Mouse (Mus musculus) retina, embryonic 14.5 days (tissue): ENCODE results near the gene Psme4.
"Not testable (repeated sequence)": the region's sequence is repeated elsewhere in the genome, so short reads cannot be mapped to it uniquely, and the experiment has no call there.

Source experiments
- DNase-seq: peaks from one replicate; pipeline ENCODE4 v3.0.0-alpha.2; 2015; ENCODE audit warnings: low spot score

Psme4 gene

GRCm38 (mm10) chr11:30771267-30771903, at the start of gene Psme4:
Gene Psme4 (plus strand): TSS chr11:30771726.
- peak; percentile 93 for DNase-seq

GRCm38 (mm10) chr11:30723438-30723837, 48.1 kb upstream of the Psme4 start:
- no peak for DNase-seq

GRCm38 (mm10) chr11:30730721-30731120, 40.8 kb upstream of the Psme4 start:
- DNase-seq, result no peak

GRCm38 (mm10) chr11:30733376-30733775, 38.1 kb upstream of the Psme4 start:
- DNase-seq, result no peak

GRCm38 (mm10) chr11:30743991-30744390, 27.5 kb upstream of the Psme4 start:
- DNase-seq, result no peak

- DNase-seq, result no peak
These were observed 22.6 kb upstream of the Psme4 start for GRCm38 (mm10) chr11:30748938-30749337.

GRCm38 (mm10) chr11:30749587-30749986, 21.9 kb upstream of the Psme4 start:
- DNase-seq, result no peak

GRCm38 (mm10) chr11:30750039-30750823, 21.3 kb upstream of the Psme4 start:
- peak; percentile 32 for DNase-seq

GRCm38 (mm10) chr11:30752956-30753355, 18.6 kb upstream of the Psme4 start:
- DNase-seq, result no peak

GRCm38 (mm10) chr11:30754486-30754854, 17.1 kb upstream of the Psme4 start:
- not testable (repeated sequence) for DNase-seq

GRCm38 (mm10) chr11:30754855-30755530, 16.5 kb upstream of the Psme4 start:
- peak; percentile 57 for DNase-seq

- DNase-seq, result no peak
These were observed 10.1 kb upstream of the Psme4 start for GRCm38 (mm10) chr11:30761381-30761780.

- no peak for DNase-seq
These were observed 9.6 kb upstream of the Psme4 start for GRCm38 (mm10) chr11:30761891-30762290.

- DNase-seq, result no peak
These were observed 6.5 kb upstream of the Psme4 start for GRCm38 (mm10) chr11:30765076-30765475.

- DNase-seq, result no peak
These were observed 709 bp upstream of the Psme4 start for GRCm38 (mm10) chr11:30770817-30771216.

- peak; percentile 69 for DNase-seq
These were observed 517 bp downstream of the Psme4 start for GRCm38 (mm10) chr11:30771904-30772581.

GRCm38 (mm10) chr11:30772777-30773417, 1.4 kb downstream of the Psme4 start:
- peak; percentile 22 for DNase-seq

- no peak for DNase-seq
These were observed 3.1 kb downstream of the Psme4 start for GRCm38 (mm10) chr11:30774638-30775037.

- DNase-seq, result no peak
These were observed 6.0 kb downstream of the Psme4 start for GRCm38 (mm10) chr11:30777498-30777897.

GRCm38 (mm10) chr11:30780893-30781292, 9.4 kb downstream of the Psme4 start:
- DNase-seq, result no peak

GRCm38 (mm10) chr11:30781612-30782011, 10.1 kb downstream of the Psme4 start:
- no peak for DNase-seq

- no peak for DNase-seq
These were observed 14.0 kb downstream of the Psme4 start for GRCm38 (mm10) chr11:30785497-30785896.
